Mouse (Mus musculus) CH12F3 (cell line): ENCODE measurements around the gene Scimp.
"Not testable (repeated sequence)": the region's sequence is repeated elsewhere in the genome, so short reads cannot be mapped to it uniquely, and the experiment has no call there.

ENCODE experiments used
- in situ Hi-C: fragments of 300-500 bp; cut with MboI; formaldehyde crosslinking; loops from 2 replicates; pipeline ENCODE4 v1.14.3; 2020; ENCODE audit warnings: low sequenced_read_pairs

Scimp gene

DNA sequence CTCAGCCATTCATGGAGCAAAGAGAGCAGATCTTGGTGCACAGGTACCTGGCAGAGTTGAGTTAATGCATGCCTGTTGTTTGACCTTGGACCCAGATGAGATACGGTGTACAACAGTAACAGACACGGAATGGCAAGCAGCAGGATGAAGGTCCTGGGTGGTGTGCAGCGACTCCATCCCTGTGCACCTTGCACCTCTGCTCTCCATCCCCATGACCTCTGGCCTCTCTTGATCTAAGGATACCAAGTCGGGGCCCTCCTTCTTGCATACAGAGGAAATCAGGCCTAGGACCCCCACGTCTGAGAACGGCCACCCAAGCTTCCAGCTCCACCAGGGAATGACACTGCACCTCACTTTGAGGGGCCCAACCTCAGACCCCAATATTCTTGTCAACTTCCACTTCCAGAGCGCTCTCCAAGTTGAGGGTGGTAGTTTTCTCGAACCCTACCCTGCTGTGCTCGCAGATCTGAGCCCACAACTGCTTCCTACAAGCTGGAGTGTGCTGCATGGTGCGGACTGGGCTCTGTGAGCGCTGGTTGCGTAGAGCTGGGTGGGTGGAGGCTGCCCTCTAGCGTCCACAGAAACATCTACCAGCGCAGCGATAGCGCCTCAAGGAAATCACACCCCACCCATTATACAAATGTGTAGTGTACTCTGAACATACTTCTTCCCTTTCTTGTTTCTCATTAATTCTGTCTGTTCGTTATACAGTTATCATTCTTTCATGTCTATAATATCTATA lies 35.4 kb downstream of the Scimp start:
- in situ Hi-C loops: loop anchor here (5.0 kb wide), 1 partner anchor 45 kb away; no protein-coding TSS in a partner anchor

DNA sequence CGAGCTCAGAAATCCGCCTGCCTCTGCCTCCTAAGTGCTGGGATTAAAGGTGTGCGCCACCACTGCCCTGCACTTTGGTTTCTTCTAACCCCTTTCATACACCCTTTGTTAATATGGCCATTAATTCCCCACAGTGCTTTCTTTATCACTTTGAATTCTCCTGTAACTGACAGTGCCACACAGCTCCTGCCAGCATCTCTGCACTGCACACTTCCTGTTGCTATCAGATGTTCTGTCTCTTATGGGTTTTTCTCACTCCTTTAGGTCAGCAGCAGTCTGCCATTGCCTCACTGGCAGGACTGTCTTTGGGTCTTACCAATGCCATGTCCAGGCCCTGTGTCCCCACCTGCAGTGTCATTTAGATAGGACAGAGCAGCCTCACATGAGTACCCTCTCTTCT lies 41.6 kb downstream of the Scimp start:
- in situ Hi-C loops: no loop called here

DNA sequence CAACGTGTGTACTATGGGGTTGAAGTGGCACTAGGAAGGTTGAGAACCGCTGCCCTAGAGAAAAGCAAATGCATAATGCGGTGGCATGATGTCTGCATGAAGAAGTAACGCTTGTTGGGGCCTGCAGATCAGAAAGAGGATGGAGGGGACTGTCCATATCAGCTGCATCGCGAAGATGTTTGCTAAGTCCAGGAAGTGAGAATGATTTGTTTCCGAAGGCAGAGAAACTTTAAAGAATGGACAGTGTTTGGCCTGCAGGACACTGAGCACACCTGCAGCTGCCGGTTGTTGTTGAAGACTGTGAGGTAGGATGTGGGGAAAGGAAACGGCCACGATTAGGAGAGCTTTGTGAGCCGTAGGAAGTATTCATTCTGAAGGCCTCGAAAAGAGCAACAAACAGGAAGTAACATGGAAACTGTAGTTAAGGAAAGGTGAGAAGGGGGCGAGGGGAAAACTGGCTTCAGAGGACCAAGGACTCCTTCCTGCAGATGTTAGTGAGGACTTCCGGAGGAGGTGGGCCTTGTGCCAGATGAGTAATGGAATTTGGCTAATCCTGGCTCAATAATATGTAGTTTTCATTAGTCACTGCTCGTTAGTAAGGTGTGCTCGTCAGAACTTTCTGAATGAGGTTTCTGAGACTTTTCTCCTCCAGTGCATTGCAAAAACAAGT lies 46.5 kb downstream of the Scimp start:
- in situ Hi-C loops: no loop called here

DNA sequence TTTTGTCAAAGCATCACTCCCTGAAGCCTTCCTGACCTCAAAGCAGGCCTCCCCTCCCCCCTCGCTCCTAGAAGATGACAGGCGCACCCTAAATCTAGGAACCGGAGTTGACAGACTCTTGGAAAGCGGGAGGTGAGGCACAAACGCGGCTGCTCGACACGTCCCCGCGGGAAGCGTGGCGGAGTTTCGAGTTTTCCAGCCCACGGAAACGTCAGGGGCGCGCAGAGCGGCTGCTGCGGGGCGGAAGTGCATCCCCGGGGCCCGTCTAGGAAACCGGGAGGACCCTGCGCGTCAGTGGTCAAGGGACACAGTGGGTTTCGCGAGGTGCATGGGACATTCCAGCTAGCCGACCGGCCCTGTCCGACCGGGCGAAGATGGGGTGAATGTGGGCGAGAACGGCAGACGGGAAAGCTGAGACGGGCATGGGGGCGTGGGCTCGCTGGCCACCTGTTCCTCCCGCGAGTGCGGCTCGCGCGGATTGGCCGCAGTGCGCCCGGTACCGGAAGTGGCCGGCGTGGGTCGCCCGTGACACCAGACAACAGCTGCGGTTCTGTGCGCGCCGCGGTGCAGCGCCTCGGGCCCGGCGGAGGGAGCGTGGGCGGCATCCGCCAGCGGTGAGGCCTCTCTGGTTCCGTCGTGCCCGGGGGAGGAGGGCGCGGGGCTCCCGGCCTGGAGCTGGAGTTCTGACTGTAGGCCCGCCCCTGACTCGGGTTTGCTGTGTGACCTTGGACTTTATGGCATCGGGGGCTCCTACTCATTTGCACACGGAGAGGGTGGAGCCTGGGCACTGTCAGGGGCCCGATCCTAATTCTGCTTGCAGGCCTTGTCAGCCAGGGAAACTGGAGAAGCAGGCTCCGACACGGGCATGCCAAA lies 48.2 kb downstream of the Scimp start, which contains the start of gene Zfp3:
Gene Zfp3, plus strand, starts transcription at position 274 of the 873 bp plus-strand sequence.
- in situ Hi-C loops: no loop called here

DNA sequence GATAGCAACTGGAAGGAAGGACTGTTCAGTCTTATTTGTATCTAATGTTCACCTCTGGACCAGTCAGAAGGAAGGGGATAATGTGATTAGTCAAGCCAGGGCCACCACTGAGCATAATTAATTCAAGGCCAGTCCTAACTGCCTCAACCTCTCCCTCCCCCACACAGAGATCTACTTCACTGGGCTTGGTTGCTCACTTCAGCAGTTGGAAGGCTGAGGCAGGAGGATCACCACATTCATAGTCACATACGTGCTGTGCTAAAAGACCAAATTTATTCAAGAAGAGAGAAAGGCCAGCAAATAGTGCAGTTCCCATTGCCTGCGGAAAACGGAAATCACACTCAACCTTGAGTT lies 48.8 kb downstream of the Scimp start:
- in situ Hi-C loops: no loop called here

DNA sequence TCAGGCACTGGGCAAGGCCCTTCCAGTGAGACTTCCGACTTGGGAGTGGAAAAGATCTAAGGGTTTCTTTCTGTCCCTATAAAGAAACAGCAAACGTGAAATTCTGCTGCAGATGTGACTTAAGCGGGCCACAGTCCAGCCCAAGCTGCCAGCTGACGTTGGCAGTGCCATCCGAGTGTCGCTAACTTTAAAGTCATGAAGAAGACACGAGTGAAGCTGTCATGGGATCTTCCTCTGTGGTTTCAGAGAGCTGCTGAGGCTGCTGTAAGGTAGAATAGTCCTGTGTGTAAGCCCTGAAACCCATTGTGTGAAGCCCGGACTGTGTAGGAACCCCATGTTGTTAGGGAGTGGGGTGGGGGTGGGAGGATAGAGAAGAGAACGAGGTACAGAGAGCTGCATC lies 49.7 kb downstream of the Scimp start:
- in situ Hi-C loops: no loop called here

DNA sequence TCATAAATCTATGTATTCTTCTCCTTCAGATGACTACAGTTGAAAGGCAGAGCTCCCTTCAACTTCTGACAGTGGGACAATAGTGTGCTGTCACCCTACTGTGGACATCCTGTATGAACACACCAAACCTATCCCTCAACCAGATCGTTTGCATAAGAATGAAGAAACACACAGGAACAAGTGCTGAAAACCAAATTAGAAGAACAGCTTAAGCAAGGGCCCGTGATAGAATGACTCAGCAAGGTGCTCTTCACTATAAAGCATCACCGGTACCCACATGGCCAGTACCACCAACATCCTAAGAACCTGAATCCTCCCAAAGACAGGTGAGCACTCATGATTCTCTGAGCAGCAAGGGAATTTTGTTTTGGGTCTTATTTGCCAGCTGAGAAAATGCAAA lies 51.9 kb downstream of the Scimp start:
- in situ Hi-C loops: not testable (repeated sequence)

DNA sequence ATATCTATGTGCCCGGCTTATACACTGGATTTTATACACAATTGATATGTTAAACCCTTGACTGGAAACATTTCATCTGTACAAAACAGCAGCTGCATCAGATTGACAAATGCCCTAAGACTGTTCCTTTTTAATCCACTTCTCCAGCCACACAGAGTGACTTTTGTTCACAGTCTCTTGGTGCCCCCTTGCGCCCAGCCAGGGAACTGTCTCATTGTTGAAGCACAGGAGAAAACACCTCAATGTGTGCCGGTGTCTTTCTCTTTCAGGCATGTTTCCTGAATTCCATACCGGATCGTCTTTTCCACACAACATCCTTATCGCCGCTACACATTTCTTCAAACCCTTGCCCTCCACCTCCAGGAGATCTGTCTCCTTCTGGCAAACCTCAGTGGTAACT lies 56.7 kb downstream of the Scimp start:
- in situ Hi-C loops: loop anchor here (10.0 kb wide), 1 partner anchor 231 kb away; the partner anchor contains the start of gene Psmb6

DNA sequence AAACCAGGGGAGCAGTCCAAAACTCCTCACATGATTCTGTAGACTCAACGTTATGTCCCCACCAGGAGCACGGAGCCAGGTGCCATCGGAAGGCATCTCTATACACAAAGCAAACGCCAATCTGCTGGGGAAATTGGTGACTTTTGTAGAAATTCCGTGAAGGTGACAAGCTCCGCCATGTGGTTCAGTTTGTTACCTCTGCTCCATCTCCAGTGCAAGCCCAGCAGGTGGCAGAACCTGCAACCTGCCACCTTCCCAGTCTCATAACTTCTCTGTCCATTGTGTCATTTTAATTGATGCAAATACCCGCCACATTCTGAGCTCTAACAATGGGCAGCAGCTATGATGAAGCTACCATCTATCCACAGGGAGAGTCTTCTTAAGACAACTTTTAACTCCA lies 57.4 kb downstream of the Scimp start:
- in situ Hi-C loops: loop anchor here (10.0 kb wide), 1 partner anchor 230 kb away; the partner anchor contains the start of gene Psmb6

DNA sequence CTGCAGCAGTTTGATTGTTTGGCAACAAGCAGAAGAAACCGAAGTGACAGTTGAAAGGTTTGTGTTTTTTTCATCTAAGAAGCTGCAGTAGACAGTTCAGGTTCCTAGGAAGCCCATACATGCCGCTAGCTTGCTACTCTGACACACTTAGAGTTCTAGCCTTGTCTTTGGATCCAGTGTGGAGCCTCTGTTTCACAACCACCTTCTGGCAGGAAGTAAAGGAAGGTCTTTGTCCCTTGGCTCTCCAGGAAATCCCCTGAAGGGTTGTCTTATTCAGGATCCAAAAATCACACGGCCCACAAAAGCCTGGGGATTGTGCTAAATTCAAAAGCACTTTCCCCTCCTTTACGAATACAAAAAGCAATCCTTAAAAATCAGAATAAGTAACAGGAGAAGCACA lies 57.9 kb downstream of the Scimp start:
- in situ Hi-C loops: loop anchor here (10.0 kb wide), 1 partner anchor 230 kb away; the partner anchor contains the start of gene Psmb6

DNA sequence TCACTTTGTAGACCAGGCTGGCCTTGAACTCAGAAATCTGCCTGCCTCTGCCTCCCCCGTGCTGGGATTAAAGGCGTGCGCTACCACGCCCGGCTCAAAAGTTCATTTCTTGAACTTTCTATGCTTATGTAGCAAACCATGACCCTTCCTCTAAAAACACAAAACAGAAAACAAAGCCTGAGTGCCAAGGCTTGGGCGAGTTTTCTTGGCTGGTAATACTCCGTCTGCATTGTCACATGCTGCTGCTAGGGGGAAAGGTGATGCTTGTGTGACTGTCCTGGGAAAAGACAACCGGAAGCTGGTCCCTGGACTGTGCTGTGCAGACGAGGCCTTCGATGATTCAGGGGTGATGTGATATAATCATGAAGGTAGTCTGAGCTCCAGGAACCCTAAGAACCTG lies 59.2 kb downstream of the Scimp start:
- in situ Hi-C loops: loop anchor here (10.0 kb wide), 1 partner anchor 228 kb away; the partner anchor contains the start of gene Psmb6

DNA sequence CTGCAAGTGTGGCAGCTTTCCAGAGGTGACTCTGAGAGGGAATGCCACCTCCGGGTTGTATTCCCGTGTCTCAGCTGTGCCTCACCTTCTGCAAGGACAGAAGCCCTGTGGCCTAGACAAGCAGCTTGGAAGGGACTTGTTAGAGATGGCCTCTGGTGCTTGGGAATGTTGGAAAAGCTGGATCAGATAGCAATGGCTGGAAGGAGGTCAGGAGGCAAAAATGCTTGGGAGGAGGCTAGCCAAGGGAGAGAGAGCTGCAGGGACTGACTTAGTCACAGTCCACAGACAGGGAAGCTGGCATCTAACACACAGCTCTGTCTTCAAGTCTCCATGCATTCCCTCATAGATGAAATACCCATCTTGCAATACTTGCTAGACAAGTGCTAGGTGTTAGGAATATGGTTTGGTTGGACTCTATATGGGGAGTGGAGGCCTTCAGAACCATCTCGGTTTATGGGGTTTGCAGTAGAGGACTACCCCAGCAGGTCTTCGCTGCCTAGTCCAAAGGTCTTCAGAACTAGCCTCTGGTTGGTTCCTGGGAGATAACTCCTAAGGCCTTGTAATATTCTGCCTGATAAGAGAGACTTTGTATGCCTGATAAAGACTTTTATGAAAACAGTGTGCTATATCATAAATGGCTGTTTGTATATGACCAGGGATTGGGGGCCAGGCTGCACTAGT lies 59.9 kb downstream of the Scimp start:
- in situ Hi-C loops: loop anchor here (10.0 kb wide), 1 partner anchor 228 kb away; the partner anchor contains the start of gene Psmb6

DNA sequence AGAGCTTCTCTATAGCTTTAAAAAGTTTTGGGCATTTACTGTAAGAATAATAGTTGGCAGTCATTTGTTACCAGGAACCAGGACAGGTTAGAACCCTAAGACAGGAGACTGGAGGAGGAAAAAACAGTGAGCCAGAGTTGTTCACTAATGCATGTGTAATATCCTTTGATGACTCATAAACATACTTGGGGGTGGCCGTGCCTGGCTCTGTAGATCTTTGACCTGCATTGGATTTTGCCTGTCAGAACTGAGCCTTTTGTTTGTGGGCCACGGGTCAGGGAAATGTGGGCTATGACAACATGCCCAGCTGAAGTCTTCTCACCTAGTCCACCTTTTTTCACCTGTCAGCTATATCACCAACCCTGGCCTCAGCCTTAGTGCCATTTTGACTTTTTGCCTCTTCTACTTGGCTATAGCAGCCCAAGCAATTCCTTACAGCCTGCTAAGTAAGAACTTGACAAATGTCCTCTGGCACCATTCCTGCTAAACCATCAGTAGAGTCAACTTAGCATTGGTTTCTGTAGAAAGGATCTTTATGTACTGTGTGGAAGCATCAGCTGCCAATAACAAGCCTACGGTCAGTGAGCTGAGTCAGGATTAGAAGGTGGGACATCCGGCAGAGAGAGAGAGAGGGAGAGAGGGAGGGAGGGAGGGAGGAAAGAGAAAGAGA lies 64.4 kb downstream of the Scimp start:
- in situ Hi-C loops: no loop called here

DNA sequence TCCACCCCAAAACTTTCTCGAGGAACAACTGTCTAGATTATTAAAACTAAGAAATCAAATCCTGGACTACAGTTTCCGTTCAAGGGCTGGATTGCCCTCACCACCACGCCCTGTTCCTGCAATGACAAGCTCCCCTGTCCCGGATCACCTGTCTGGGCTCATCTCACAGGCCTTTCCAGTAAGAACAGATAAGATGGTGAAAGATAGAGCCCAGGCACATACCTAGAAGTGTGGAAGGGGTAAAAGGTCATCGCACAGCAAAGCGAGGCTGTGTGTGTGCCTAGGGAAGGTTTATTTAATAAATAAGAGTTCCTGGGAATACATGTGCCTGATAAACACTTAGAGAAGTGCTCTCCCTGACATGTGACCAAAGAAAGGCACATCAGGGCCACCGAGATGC lies 66.8 kb downstream of the Scimp start:
- in situ Hi-C loops: no loop called here

DNA sequence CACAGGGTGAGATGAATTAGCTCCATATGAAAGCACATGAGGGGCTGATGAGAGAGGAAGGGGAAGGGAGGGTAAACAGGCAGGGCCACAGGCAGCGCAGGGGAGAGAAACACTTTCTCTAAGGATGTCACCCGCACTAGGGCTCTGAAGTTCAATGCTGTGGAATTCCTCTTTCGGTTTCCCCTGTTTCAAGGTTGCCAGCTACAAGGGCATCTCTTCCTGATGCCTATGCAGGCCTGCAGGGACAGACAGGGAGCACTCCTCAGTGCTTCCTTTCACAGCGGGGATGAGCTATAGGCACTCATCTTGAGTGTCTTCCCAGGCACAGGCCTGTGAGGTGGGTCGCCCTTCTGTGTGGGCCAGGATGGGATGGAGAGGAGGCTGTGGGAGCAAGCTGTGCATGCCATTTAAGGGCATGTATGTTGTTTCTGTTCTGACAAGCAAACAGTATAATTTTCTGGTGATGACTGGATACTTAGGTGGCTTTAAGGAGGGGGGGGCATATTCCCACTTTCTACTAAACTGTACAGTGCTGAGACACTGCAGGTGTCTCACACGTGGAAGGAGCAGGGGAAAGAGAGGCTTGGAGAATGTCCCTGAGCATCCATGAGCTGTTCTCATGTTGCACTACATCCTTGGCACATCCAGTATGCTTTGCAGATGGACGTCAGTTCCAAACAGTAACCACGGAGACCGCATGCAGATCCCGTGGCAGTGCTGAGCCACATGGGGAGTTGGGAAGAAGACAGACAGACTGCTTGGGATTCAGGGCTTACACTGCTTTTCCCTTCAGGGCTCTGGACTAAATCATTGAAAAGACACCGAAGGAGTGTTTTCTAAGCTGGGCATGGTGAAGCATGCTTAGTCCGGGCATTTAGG lies 69.6 kb downstream of the Scimp start:
- in situ Hi-C loops: no loop called here

DNA sequence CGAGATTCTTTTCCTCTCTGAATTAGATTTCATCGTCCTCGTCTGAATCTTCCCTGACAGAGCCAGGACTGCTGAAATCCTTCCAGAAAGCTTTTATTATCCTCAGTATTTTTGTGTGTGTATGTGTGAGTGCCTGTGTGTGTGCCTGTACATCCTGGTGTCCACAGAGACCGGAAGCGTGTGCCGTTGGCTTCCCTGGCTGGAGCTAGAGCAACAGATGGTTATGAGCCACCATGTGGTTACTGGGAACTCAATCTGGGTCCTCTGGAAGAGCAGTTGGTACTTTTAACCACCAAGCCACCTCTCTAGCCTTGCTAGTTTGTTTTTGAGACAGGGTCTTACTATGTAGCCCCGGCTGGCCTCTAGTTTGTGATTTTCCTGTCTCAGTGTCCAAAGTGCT lies 70.3 kb downstream of the Scimp start:
- in situ Hi-C loops: no loop called here

DNA sequence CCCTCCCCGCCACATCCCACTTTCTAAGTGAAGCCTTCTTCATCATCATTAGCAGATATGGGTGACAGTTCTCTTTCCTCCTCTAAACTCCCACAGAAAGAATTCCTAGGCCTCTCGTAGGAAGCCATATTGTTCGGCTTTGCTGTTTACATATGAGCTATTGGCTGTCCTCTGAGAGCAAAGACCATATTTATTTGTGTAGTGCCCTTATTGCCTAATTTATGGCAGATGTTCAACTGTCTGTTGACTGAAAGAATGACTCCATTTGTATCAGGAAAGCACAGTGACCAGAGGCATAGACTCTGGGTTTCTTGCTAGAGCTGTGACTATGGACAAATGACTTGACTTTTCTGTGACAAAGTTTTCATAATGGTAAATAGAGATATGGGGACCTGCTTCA lies 70.8 kb downstream of the Scimp start:
- in situ Hi-C loops: no loop called here
